Mouse (Mus musculus): Measurements from ENCODE around the gene Tax1bp3. TPM values are rescaled to one million over a fixed set of nuclear protein-coding genes. Genes with fewer than 3 reads are reported as not detected.

The Tax1bp3 gene
- polyA plus RNA-seq, 1 experiment from 2014 or later, result 131 TPM

Other genes starting within 250 kb of the Tax1bp3 start
- 1.6 and 2.5 TPM in 2 replicates for gene Atp2a3, start 215.9 kb upstream of the Tax1bp3 start, polyA plus RNA-seq (2015; fragmentation: Nextera tagmentation; extraction: Ambion mirVana)
- 0.39 and 0.73 TPM in 2 replicates for gene P2rx1, start 178.0 kb upstream of the Tax1bp3 start, polyA plus RNA-seq (2015; fragmentation: Nextera tagmentation; extraction: Ambion mirVana)
- gene Camkk1, start 158.1 kb upstream of the Tax1bp3 start, polyA plus RNA-seq (2015; fragmentation: Nextera tagmentation; extraction: Ambion mirVana), result 32.2 and 32.4 TPM in 2 replicates
- 10.4 and 10.6 TPM in 2 replicates for gene Ncbp3, start 129.3 kb upstream of the Tax1bp3 start, polyA plus RNA-seq (2015; fragmentation: Nextera tagmentation; extraction: Ambion mirVana)
- 0.22 and 0.35 TPM in 2 replicates for gene Itgae, start 86.5 kb upstream of the Tax1bp3 start, polyA plus RNA-seq (2015; fragmentation: Nextera tagmentation; extraction: Ambion mirVana)
- gene Haspin, start 38.8 kb upstream of the Tax1bp3 start, polyA plus RNA-seq (2015; fragmentation: Nextera tagmentation; extraction: Ambion mirVana), result 4.0 TPM in 2 replicates
- gene P2rx5, start 16.7 kb upstream of the Tax1bp3 start, polyA plus RNA-seq (2015; fragmentation: Nextera tagmentation; extraction: Ambion mirVana), result 0.43 and 0.49 TPM in 2 replicates
- gene Emc6, start within 50 bp of the Tax1bp3 start, polyA plus RNA-seq (2015; fragmentation: Nextera tagmentation; extraction: Ambion mirVana), result 126 and 131 TPM in 2 replicates
- 16.2 and 18.4 TPM in 2 replicates for gene Ctns, start 22.0 kb downstream of the Tax1bp3 start, polyA plus RNA-seq (2015; fragmentation: Nextera tagmentation; extraction: Ambion mirVana)
- gene Shpk, start 22.4 kb downstream of the Tax1bp3 start, polyA plus RNA-seq (2015; fragmentation: Nextera tagmentation; extraction: Ambion mirVana), result 2.6 and 2.9 TPM in 2 replicates
- 0.41 and 0.68 TPM in 2 replicates for gene Trpv1, start 57.2 kb downstream of the Tax1bp3 start, polyA plus RNA-seq (2015; fragmentation: Nextera tagmentation; extraction: Ambion mirVana)
- 0.22 and 0.25 TPM in 2 replicates for gene Trpv3, start 90.3 kb downstream of the Tax1bp3 start, polyA plus RNA-seq (2015; fragmentation: Nextera tagmentation; extraction: Ambion mirVana)
- gene Aspa, start 152.5 kb downstream of the Tax1bp3 start, polyA plus RNA-seq (2015; fragmentation: Nextera tagmentation; extraction: Ambion mirVana), result 2.0 and 2.2 TPM in 2 replicates
- not detected in 2 replicates for gene Gm49340, start 152.7 kb downstream of the Tax1bp3 start, polyA plus RNA-seq (2015; fragmentation: Nextera tagmentation; extraction: Ambion mirVana)
- 0.25 TPM in 1 of 2 replicates, not detected in the other for gene Spata22, start 152.7 kb downstream of the Tax1bp3 start, polyA plus RNA-seq (2015; fragmentation: Nextera tagmentation; extraction: Ambion mirVana)
- gene Olfr20, start 173.7 kb downstream of the Tax1bp3 start, polyA plus RNA-seq (2015; fragmentation: Nextera tagmentation; extraction: Ambion mirVana), result not detected in 2 replicates
- gene Olfr376, start 194.2 kb downstream of the Tax1bp3 start, polyA plus RNA-seq (2015; fragmentation: Nextera tagmentation; extraction: Ambion mirVana), result not detected in 2 replicates
- not detected in 2 replicates for gene Olfr1, start 222.5 kb downstream of the Tax1bp3 start, polyA plus RNA-seq (2015; fragmentation: Nextera tagmentation; extraction: Ambion mirVana)